Mouse (Mus musculus) olfactory bulb, adult 2 months (tissue): ENCODE measurements around the gene Kctd2.

Source experiments
- CTCF ChIP-seq: fragments of 200-500 bp; IDR thresholded peaks from 2 replicates; pipeline ENCODE4 v1.5.1; 2012; ENCODE audit warnings: low read depth, mild to moderate bottlenecking, low read length, moderate library complexity; ENCODE audit not compliant: insufficient read depth
- POLR2A ChIP-seq: fragments of 200-500 bp; IDR thresholded peaks from 2 replicates; pipeline ENCODE4 v1.6.1; 2012; ENCODE audit warnings: mild to moderate bottlenecking, low read depth, low read length, moderate library complexity; ENCODE audit not compliant: insufficient read depth

- TF ChIP-seq POLR2A (no peak), CTCF (no peak)
Measured at GRCm38 (mm10) chr11:115437571-115438122, 17.7 kb downstream of the Kctd2 start.
